Mouse (Mus musculus): ENCODE measurements around the gene Cep170b. TPM values are rescaled to one million over a fixed set of nuclear protein-coding genes. Genes with fewer than 3 reads are reported as not detected.

Cep170b gene
- total RNA-seq, 1 experiment, result 46.1 TPM

DNA sequence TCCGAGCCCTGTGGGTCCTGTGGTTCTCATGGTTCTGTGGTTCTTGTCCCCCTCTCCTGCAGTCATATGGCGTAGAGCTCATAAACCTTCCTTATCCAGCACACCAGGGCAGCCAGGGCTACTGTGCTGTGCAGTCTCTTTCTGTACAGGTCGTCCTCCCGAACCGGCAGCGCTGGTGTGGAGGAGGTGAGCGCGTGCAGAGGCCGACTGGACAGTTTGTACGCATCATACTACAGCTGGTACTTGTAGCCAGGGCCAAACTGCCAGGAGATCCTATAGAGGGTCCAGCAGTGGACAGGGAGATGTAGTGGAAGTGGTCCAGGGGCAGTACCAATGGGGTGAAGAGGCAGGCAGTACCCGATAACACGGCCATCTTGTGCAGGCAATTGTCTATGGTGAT lies 30.7 kb downstream of the Cep170b start:
- DNase-seq (ENCODE audit: low read depth, low spot score), result no peak
- no peak for TF ChIP-seq MAFK (IDR thresholded peaks at IDR 0.05; ENCODE audit: insufficient read depth, low read depth, low read length)
- Histone ChIP-seq H3K27ac (ENCODE audit: insufficient read depth, low read depth, low read length, poor library complexity, severe bottlenecking) (no peak overlapping the region), H3K9ac (ENCODE audit: insufficient read depth, low read depth, low read length, poor library complexity, severe bottlenecking) (no peak overlapping the region), H3K4me1 (ENCODE audit: control insufficient read depth in 2 of 2, insufficient read depth in 2 of 2, low read length in 2 of 2, poor library complexity in 1 of 2) (peaks cover 5 to 10% of the 10 kb centered on the region in 2 experiments; a peak in 2 of 4 replicates), H3K4me3 (ENCODE audit: insufficient read depth in 1 of 2, low read depth in 1 of 2, low read length in 2 of 2, poor library complexity in 1 of 2, severe bottlenecking in 1 of 2) (no peak overlapping the region), H3K36me3 (ENCODE audit: control insufficient read depth, insufficient read depth, low read length, poor library complexity, severe bottlenecking) (no peaks in the 10 kb centered on the region), H3K9me3 (ENCODE audit: control insufficient read depth, insufficient read depth, low read depth, low read length) (no peaks in the 10 kb centered on the region)
- in situ Hi-C loops (cut with MboI; ENCODE audit: low sequenced_read_pairs in 2 of 2, unreplicated experiment in 2 of 2), result no loop called here

GRCm38 (mm10) chr12:112752399-112752798 lies 32.1 kb downstream of the Cep170b start:
- H3K9ac ChIP-seq (ENCODE audit: insufficient read depth, low read depth, low read length, poor library complexity, severe bottlenecking), result no peak overlapping the region
- TF ChIP-seq MAFK (IDR thresholded peaks at IDR 0.05; ENCODE audit: insufficient read depth, low read depth, low read length) (no peak), HCFC1 (IDR thresholded peaks at IDR 0.05; ENCODE audit: borderline replicate concordance, insufficient read depth, low read length) (no peak), CHD2 (IDR thresholded peaks at IDR 0.05; ENCODE audit: low read depth, low read length) (no peak), ZC3H11A (IDR thresholded peaks at IDR 0.05; ENCODE audit: borderline replicate concordance, low read depth, low read length) (no peak), ZNF384 (IDR thresholded peaks at IDR 0.05; ENCODE audit: low read depth, low read length) (no peak)
- H3K4me1 ChIP-seq (ENCODE audit: control insufficient read depth in 2 of 2, insufficient read depth in 2 of 2, low read length in 2 of 2, poor library complexity in 1 of 2), result peaks cover 5 to 7% of the 10 kb centered on the region in 2 experiments; a peak in 3 of 4 replicates
- no peak overlapping the region for H3K27ac ChIP-seq (ENCODE audit: insufficient read depth, low read depth, low read length, poor library complexity, severe bottlenecking)
- DNase-seq (ENCODE audit: low read depth, low spot score), result no peak
- in situ Hi-C loops (cut with MboI; ENCODE audit: low sequenced_read_pairs in 2 of 2, unreplicated experiment in 2 of 2), result no loop called here
- H3K9me3 ChIP-seq (ENCODE audit: control insufficient read depth, insufficient read depth, low read depth, low read length), result no peaks in the 10 kb centered on the region
- no peak overlapping the region for H3K4me3 ChIP-seq (ENCODE audit: insufficient read depth in 1 of 2, low read depth in 1 of 2, low read length in 2 of 2, poor library complexity in 1 of 2, severe bottlenecking in 1 of 2)
- H3K36me3 ChIP-seq (ENCODE audit: control insufficient read depth, insufficient read depth, low read length, poor library complexity, severe bottlenecking), result no peaks in the 10 kb centered on the region

- DNase-seq (ENCODE audit: low read depth, low spot score), result no peak
- H3K36me3 ChIP-seq (ENCODE audit: control insufficient read depth, insufficient read depth, low read length, poor library complexity, severe bottlenecking), result no peaks in the 10 kb centered on the region
- H3K4me3 ChIP-seq (ENCODE audit: insufficient read depth in 1 of 2, low read depth in 1 of 2, low read length in 2 of 2, poor library complexity in 1 of 2, severe bottlenecking in 1 of 2), result no peak overlapping the region
- no peaks in the 10 kb centered on the region for H3K9me3 ChIP-seq (ENCODE audit: control insufficient read depth, insufficient read depth, low read depth, low read length)
- peaks cover 7 to 11% of the 10 kb centered on the region in 2 experiments; a peak in 3 of 4 replicates for H3K4me1 ChIP-seq (ENCODE audit: control insufficient read depth in 2 of 2, insufficient read depth in 2 of 2, low read length in 2 of 2, poor library complexity in 1 of 2)
- in situ Hi-C loops (cut with MboI; ENCODE audit: low sequenced_read_pairs in 2 of 2, unreplicated experiment in 2 of 2), result no loop called here
- TF ChIP-seq CHD2 (IDR thresholded peaks at IDR 0.05; ENCODE audit: low read depth, low read length), result no peak
- no peak for TF ChIP-seq HCFC1 (IDR thresholded peaks at IDR 0.05; ENCODE audit: borderline replicate concordance, insufficient read depth, low read length)
- no peak for TF ChIP-seq ZC3H11A (IDR thresholded peaks at IDR 0.05; ENCODE audit: borderline replicate concordance, low read depth, low read length)
- TF ChIP-seq MAFK (IDR thresholded peaks at IDR 0.05; ENCODE audit: insufficient read depth, low read depth, low read length), result no peak
- H3K27ac ChIP-seq (ENCODE audit: insufficient read depth, low read depth, low read length, poor library complexity, severe bottlenecking), result no peak overlapping the region
- H3K9ac ChIP-seq (ENCODE audit: insufficient read depth, low read depth, low read length, poor library complexity, severe bottlenecking), result no peak overlapping the region
Measured at GRCm38 (mm10) chr12:112755900-112756299, 35.6 kb downstream of the Cep170b start.

DNA sequence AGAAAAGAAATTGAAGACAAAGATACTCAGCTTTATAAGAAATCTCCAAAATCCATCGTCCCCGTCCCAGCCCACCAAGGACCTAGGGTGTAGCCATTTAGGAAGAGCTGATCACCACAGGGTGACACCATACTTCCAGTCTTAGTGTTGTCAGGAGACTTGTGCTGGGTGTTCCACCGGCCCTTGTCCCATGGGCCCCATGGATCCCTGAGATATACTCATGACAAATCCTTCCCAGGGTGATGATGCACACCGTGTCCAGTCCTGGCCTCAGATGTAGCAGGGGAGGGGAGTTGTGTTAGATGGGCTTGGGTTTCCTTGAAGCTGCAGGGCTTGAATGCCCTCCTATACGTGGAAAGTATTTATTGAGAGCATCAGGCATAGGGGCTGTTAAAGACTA lies 37.6 kb downstream of the Cep170b start:
- DNase-seq (ENCODE audit: low read depth, low spot score), result no peak
- TF ChIP-seq HCFC1 (IDR thresholded peaks at IDR 0.05; ENCODE audit: borderline replicate concordance, insufficient read depth, low read length) (no peak), ZNF384 (IDR thresholded peaks at IDR 0.05; ENCODE audit: low read depth, low read length) (no peak), ZC3H11A (IDR thresholded peaks at IDR 0.05; ENCODE audit: borderline replicate concordance, low read depth, low read length) (no peak), MAFK (IDR thresholded peaks at IDR 0.05; ENCODE audit: insufficient read depth, low read depth, low read length) (no peak), CHD2 (IDR thresholded peaks at IDR 0.05; ENCODE audit: low read depth, low read length) (no peak)
- H3K36me3 ChIP-seq (ENCODE audit: control insufficient read depth, insufficient read depth, low read length, poor library complexity, severe bottlenecking), result no peaks in the 10 kb centered on the region
- H3K9me3 ChIP-seq (ENCODE audit: control insufficient read depth, insufficient read depth, low read depth, low read length), result no peaks in the 10 kb centered on the region
- no peak overlapping the region for H3K9ac ChIP-seq (ENCODE audit: insufficient read depth, low read depth, low read length, poor library complexity, severe bottlenecking)
- H3K27ac ChIP-seq (ENCODE audit: insufficient read depth, low read depth, low read length, poor library complexity, severe bottlenecking), result no peak overlapping the region
- no peak overlapping the region for H3K4me3 ChIP-seq (ENCODE audit: insufficient read depth in 1 of 2, low read depth in 1 of 2, low read length in 2 of 2, poor library complexity in 1 of 2, severe bottlenecking in 1 of 2)
- H3K4me1 ChIP-seq (ENCODE audit: control insufficient read depth in 2 of 2, insufficient read depth in 2 of 2, low read length in 2 of 2, poor library complexity in 1 of 2), result peaks cover 7 to 11% of the 10 kb centered on the region in 2 experiments; a peak in 3 of 4 replicates
- in situ Hi-C loops (cut with MboI; ENCODE audit: low sequenced_read_pairs in 2 of 2, unreplicated experiment in 2 of 2), result no loop called here

- Histone ChIP-seq H3K27ac (ENCODE audit: insufficient read depth, low read depth, low read length, poor library complexity, severe bottlenecking) (no peak overlapping the region), H3K36me3 (ENCODE audit: control insufficient read depth, insufficient read depth, low read length, poor library complexity, severe bottlenecking) (no peaks in the 10 kb centered on the region), H3K9me3 (ENCODE audit: control insufficient read depth, insufficient read depth, low read depth, low read length) (no peaks in the 10 kb centered on the region), H3K4me1 (ENCODE audit: control insufficient read depth in 2 of 2, insufficient read depth in 2 of 2, low read length in 2 of 2, poor library complexity in 1 of 2) (peaks cover 3 to 11% of the 10 kb centered on the region in 2 experiments; a peak in 3 of 4 replicates), H3K4me3 (ENCODE audit: insufficient read depth in 1 of 2, low read depth in 1 of 2, low read length in 2 of 2, poor library complexity in 1 of 2, severe bottlenecking in 1 of 2) (no peak overlapping the region), H3K9ac (ENCODE audit: insufficient read depth, low read depth, low read length, poor library complexity, severe bottlenecking) (no peak overlapping the region)
- DNase-seq (ENCODE audit: low read depth, low spot score), result no peak
- TF ChIP-seq CHD2 (IDR thresholded peaks at IDR 0.05; ENCODE audit: low read depth, low read length) (no peak), HCFC1 (IDR thresholded peaks at IDR 0.05; ENCODE audit: borderline replicate concordance, insufficient read depth, low read length) (no peak), ZNF384 (IDR thresholded peaks at IDR 0.05; ENCODE audit: low read depth, low read length) (no peak), ZC3H11A (IDR thresholded peaks at IDR 0.05; ENCODE audit: borderline replicate concordance, low read depth, low read length) (no peak), MAFK (IDR thresholded peaks at IDR 0.05; ENCODE audit: insufficient read depth, low read depth, low read length) (no peak)
- in situ Hi-C loops (cut with MboI; ENCODE audit: low sequenced_read_pairs in 2 of 2, unreplicated experiment in 2 of 2), result no loop called here
Measured at GRCm38 (mm10) chr12:112759471-112759870, 39.2 kb downstream of the Cep170b start.

All from ES-E14 (cell line).